Mouse (Mus musculus) bone marrow, adult 2 months (tissue): ENCODE results near the gene Rbm20.

Source experiments
- CTCF ChIP-seq: fragments of 200-500 bp; IDR thresholded peaks from 2 replicates; pipeline ENCODE4 v1.5.1; 2011; ENCODE audit warnings: low read length, control low read depth; ENCODE audit not compliant: control insufficient read depth, insufficient read depth
- POLR2A ChIP-seq: fragments of 200-500 bp; IDR thresholded peaks from 2 replicates; pipeline ENCODE4 v1.6.1; 2011; ENCODE audit warnings: low read depth, mild to moderate bottlenecking, control low read depth, low read length, borderline replicate concordance; ENCODE audit not compliant: control insufficient read depth

GRCm38 (mm10) chr19:53779818-53780217, 102.7 kb downstream of the Rbm20 start:
- TF ChIP-seq CTCF (no peak), POLR2A (no peak)
